Mouse (Mus musculus) stomach, postnatal 0 days (tissue): ENCODE results near the gene Bmpr1a. TPM values are rescaled to one million over a fixed set of nuclear protein-coding genes. Genes with fewer than 3 reads are reported as not detected.

Experiments
- ATAC-seq: fragments of 200-750 bp; cut with Nextera tagmentation; 2 replicates; pipeline ENCODE4 v1.8.0; 2017; ENCODE audit not compliant: low FRiP score, low TSS enrichment
- DNase-seq: peaks from one replicate; pipeline ENCODE4 v3.0.0-alpha.2; 2016; ENCODE audit warnings: low spot score
- H3K27ac ChIP-seq: fragments of 300-500 bp; sonication (generic); replicated peaks from 2 replicates; pipeline ENCODE4 v1.5.1; 2014; ENCODE audit warnings: mild to moderate bottlenecking, control low read depth
- H3K27me3 ChIP-seq: fragments of 300-500 bp; sonication (generic); 2 replicates; pipeline ENCODE4 v1.6.1; 2014; ENCODE audit warnings: low read length; ENCODE audit not compliant: control insufficient read depth, insufficient read depth
- H3K36me3 ChIP-seq: fragments of 300-500 bp; sonication (generic); 2 replicates; pipeline ENCODE4 v1.6.1; 2014; ENCODE audit warnings: low read length, mixed read lengths; ENCODE audit not compliant: control insufficient read depth, insufficient read depth
- H3K4me1 ChIP-seq: fragments of 300-500 bp; sonication (generic); replicated peaks from 2 replicates; pipeline ENCODE4 v1.6.1; 2014; ENCODE audit warnings: antibody characterized with exemption; ENCODE audit not compliant: control insufficient read depth, insufficient read depth
- H3K4me2 ChIP-seq: fragments of 300-500 bp; sonication (generic); replicated peaks from 2 replicates; pipeline ENCODE4 v1.6.1; 2014; ENCODE audit warnings: low read depth, mild to moderate bottlenecking, control low read depth, moderate library complexity
- H3K4me3 ChIP-seq: fragments of 300-500 bp; sonication (generic); 2 replicates; pipeline ENCODE4 v1.5.1; 2014; ENCODE audit warnings: low read depth, low read length, control low read depth
- H3K9ac ChIP-seq: fragments of 300-500 bp; sonication (generic); 2 replicates; pipeline ENCODE4 v1.6.1; 2014; ENCODE audit warnings: mild to moderate bottlenecking, low read length, control low read depth, mixed read lengths
- H3K9me3 ChIP-seq: fragments of 300-500 bp; sonication (generic); 2 replicates; pipeline ENCODE4 v1.6.1; 2016; ENCODE audit warnings: low read length; ENCODE audit not compliant: control insufficient read depth
- CTCF ChIP-seq: IDR thresholded peaks from 2 replicates; pipeline ENCODE4 v1.5.1; 2016; ENCODE audit warnings: antibody characterized with exemption, low read depth, mild to moderate bottlenecking, moderate library complexity
- EP300 ChIP-seq: optimal IDR thresholded peaks from 2 replicates; pipeline ENCODE3; 2016; ENCODE audit warnings: antibody characterized with exemption
- WGBS: fragments of 180-500 bp; shearing (Covaris S2); extraction: QIAGEN DNeasy Blood & Tissue Kit; methylation state at CpG from one replicate; pipeline ENCODE4 v1.1.7; 2014; 5-methylcytosine and 5-hydroxymethylcytosine counted together
- polyA plus RNA-seq: library from polyadenylated mRNA; unstranded; fragments of >200 nt; fragmentation: Nextera tagmentation; extraction: Ambion mirVana; gene quantifications from 2 replicates; pipeline ENCODE4 v1.2.1, GENCODE M21; 2015

Bmpr1a gene
- polyA plus RNA-seq, 1 experiment from 2014 or later: 27.0 TPM

DNA sequence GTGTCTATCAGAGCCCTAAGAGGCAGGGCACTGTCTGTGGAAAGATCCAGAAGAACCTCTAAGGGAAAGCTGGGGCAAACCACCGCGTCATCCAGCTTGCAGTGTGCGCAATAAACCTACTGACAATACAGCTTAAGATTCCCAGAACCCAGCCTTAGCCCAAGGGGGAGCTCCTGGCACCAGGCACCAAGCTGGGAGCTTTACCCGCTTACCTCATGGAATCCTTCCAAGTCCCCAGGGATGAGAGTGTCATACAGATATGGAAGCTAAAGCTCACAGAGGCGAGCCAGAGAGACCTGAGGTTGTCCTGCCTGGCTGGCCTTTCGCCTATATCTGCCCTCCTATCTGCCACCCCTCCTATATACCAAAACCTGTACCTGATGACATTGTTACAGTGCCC is 40.5 kb upstream of the Bmpr1a start:
- H3K27me3 ChIP-seq: no peaks in the 10 kb centered on the region
- DNase-seq (no peak), ATAC-seq (no peak)
- no peaks in the 10 kb centered on the region for H3K9me3 ChIP-seq
- no peak for TF ChIP-seq CTCF
- no peak for TF ChIP-seq EP300
- peak overlapping the region; percentile 78 for H3K27ac ChIP-seq
- no peak overlapping the region for H3K9ac ChIP-seq
- H3K4me2 ChIP-seq: no peak overlapping the region
- H3K4me1 ChIP-seq: peaks cover 9% of the 10 kb centered on the region
- H3K4me3 ChIP-seq: no peak overlapping the region
- WGBS: 72% methylated on average over 6 of the region's 6 CpGs
- H3K36me3 ChIP-seq: no peaks in the 10 kb centered on the region

DNA sequence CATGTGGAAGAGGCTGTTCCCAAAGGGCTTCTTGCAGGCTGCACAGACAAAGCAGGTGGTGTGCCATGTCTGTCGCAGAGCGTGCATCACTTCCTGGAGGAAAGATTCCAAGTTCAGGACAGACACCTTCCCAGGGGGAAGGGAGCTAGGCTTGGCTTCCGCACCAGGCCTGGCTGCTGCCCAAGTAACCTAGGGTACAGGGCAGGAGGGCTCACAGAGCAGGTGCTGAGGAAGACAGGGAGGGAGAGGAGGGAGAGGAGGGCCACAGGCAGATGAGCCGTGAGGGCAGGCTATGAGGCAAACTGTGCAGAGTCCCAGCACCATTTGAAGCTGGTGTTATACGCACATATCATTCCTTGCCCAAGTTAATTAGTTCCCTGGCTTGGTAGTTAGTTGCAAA is 38.8 kb upstream of the Bmpr1a start:
- Histone ChIP-seq H3K36me3 (no peaks in the 10 kb centered on the region), H3K4me2 (no peak overlapping the region), H3K9me3 (no peaks in the 10 kb centered on the region), H3K27ac (peak overlapping the region; percentile 88), H3K4me3 (no peak overlapping the region), H3K4me1 (peaks cover 9% of the 10 kb centered on the region), H3K9ac (no peak overlapping the region), H3K27me3 (no peaks in the 10 kb centered on the region)
- WGBS: 80% methylated on average over 5 of the region's 5 CpGs
- ATAC-seq (no peak), DNase-seq (no peak)
- TF ChIP-seq CTCF (no peak), EP300 (no peak)

DNA sequence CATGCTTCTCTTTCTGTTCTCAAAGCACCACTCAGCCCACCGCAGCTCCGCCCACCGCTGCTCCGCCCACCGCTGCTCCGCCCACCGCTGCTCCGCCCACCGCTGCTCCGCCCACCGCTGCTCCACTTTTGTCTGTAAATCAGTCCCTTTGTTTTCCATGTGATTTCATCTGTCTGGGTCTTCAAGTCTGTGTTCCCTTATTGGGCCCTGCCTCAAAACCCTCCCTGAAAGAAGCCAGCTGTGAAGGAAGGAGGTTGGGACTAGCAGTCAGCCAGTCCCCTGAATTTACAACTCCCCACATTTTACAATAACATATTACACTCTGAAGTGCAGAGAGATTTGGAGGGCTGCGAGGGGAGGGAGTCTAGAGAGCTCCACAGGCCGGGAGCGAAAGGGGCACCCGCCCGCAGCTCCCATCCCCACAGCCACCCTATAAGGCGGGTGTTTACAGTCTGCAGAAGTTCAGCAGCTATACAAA is 37.6 kb upstream of the Bmpr1a start:
- Histone ChIP-seq H3K27me3 (no peaks in the 10 kb centered on the region), H3K9ac (peak overlapping the region; percentile 18; the same call in 1 of the 2 replicates)
- 10% methylated on average over 17 of the region's 17 CpGs for WGBS

DNA sequence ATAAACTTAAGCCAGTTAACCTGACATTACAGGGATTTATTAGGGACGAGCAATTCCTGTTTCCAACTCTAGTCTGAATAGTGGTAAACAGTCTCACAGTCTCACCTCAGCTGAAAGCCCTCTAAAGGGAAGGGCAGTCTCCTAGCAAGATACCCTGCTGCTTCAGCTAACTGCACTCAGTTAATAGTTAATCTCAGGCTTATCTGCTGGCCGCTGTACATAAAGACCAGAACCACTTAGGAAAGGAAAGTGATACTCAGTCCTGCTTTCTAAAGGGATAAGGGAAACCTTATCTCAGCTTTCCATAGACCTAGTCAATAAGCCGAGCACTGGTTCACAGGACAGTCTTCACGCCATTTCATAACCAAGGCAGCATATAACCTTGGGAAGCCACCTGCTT is 32.7 kb upstream of the Bmpr1a start:
- Histone ChIP-seq H3K9ac (no peak overlapping the region), H3K4me1 (no peaks in the 10 kb centered on the region; the same call in 1 of the 2 replicates), H3K9me3 (no peaks in the 10 kb centered on the region), H3K4me2 (no peak overlapping the region), H3K27ac (0 out of 2 replicates have a peak overlapping the region, but pooled peaks have one; percentile 30), H3K4me3 (no peak overlapping the region), H3K36me3 (no peaks in the 10 kb centered on the region), H3K27me3 (no peaks in the 10 kb centered on the region)
- peak; percentile 35 for DNase-seq
- TF ChIP-seq CTCF: no peak
- no peak for TF ChIP-seq EP300
- ATAC-seq: peak; percentile 78
- WGBS: 41% methylated on average over 4 of the region's 4 CpGs

More for the DNA sequence above, 37.6 kb upstream of the Bmpr1a start:
- 0 out of 2 replicates have a peak overlapping the region, but pooled peaks have one; percentile 8 for H3K4me3 ChIP-seq
- DNase-seq (peak; percentile 52), ATAC-seq (peak; percentile 82)
- H3K27ac ChIP-seq: peak overlapping the region; percentile 88
- H3K9me3 ChIP-seq: no peaks in the 10 kb centered on the region
- TF ChIP-seq EP300: no peak
- no peak for TF ChIP-seq CTCF
- H3K36me3 ChIP-seq: no peaks in the 10 kb centered on the region
- H3K4me2 ChIP-seq: peak overlapping the region; percentile 39
- peaks cover 9% of the 10 kb centered on the region for H3K4me1 ChIP-seq

DNA sequence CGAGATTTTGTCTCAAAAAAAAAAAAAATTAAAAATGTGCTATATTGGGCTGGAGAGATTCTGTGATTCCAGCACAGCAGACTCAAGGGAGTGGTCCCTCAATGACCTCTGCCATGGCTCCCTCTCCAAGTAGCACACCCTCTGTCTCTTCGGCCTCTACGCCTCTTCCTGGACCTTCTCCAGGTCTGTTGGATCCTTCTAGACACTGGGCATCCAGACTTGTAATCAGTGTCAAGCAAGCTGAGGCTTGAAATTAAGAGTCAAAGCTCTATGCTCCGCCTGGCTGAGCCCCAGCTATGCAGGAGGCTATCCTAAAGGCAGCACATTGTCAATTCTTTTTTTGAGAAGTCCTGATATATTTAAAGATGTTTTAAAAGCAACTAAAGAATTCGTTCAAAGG is 30.4 kb upstream of the Bmpr1a start:
- Histone ChIP-seq H3K27me3 (no peaks in the 10 kb centered on the region), H3K9ac (no peak overlapping the region), H3K4me2 (no peak overlapping the region), H3K9me3 (no peaks in the 10 kb centered on the region), H3K36me3 (no peaks in the 10 kb centered on the region), H3K4me3 (no peak overlapping the region), H3K4me1 (no peaks in the 10 kb centered on the region; the same call in 1 of the 2 replicates), H3K27ac (no peak overlapping the region)
- TF ChIP-seq CTCF (no peak), EP300 (no peak)
- no peak for DNase-seq
- no peak for ATAC-seq
- whole genome bisulfite sequencing: 61% methylated on average over 5 of the region's 5 CpGs

DNA sequence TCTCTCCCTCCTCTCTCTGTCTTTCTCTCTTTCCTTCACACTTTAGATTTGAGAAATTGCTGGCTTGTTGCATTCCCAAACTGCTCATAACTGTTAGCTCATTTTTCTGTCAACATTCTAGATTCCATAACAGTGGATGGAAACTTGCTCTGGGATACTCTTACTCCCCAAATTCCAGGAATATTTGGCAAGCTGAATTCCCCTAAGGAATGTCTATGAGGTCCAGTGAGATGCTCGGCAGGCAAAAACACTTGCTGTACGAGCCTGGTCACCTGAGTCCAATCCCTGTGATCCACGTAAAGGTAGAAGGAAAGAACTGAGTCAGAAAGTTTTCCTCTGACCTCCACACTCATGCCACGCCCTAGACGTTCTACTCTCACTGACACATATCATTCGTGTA is 29.4 kb upstream of the Bmpr1a start:
- H3K4me2 ChIP-seq: no peak overlapping the region
- H3K4me3 ChIP-seq: no peak overlapping the region
- H3K27me3 ChIP-seq: no peaks in the 10 kb centered on the region
- H3K36me3 ChIP-seq: no peaks in the 10 kb centered on the region
- 46% methylated on average over 6 of the region's 6 CpGs for WGBS
- no peaks in the 10 kb centered on the region; the same call in 1 of the 2 replicates for H3K4me1 ChIP-seq
- TF ChIP-seq EP300: no peak
- H3K9me3 ChIP-seq: no peaks in the 10 kb centered on the region
- ATAC-seq: no peak
- DNase-seq: no peak
- H3K9ac ChIP-seq: no peak overlapping the region
- H3K27ac ChIP-seq: no peak overlapping the region
